Mouse (Mus musculus): ENCODE measurements around the gene Sdr39u1.
A peak's percentile ranks its signal among the peaks of the same experiment; 100 is the strongest.

The Sdr39u1 gene

DNA sequence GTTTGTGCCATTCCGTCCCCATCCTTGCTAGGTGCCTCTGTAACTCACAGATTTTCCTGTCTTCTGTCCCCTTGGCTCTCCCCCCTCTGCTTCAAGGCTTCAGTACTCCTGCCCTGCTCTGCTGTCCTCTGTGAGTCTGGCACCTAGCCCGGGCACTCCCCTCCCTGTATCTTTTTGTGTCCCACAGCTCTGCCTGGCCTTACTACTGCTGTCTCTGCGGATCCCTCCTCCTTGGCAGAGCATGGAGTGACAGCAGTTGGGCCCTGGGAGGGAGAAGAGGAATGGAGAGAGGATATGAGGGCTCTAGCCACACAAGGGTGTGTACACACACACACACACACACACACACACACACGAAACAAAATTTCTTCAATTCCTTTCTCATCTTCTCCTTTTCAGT, 15.9 kb downstream of the Sdr39u1 start, which contains the start of gene Cbln3:
Gene Cbln3 (minus strand): TSS at position 227 of the 400 bp plus-strand sequence.
- peak; percentile 29 to 52 for DNase-seq (ENCODE audit: low spot score in 2 of 2)

- no peak for DNase-seq (ENCODE audit: low spot score in 2 of 2)
Observed at GRCm38 (mm10) chr14:55883663-55884062, 16.4 kb downstream of the Sdr39u1 start.

GRCm38 (mm10) chr14:55883149-55883661, 16.9 kb downstream of the Sdr39u1 start:
- DNase-seq (ENCODE audit: low spot score in 2 of 2): no peak

DNA sequence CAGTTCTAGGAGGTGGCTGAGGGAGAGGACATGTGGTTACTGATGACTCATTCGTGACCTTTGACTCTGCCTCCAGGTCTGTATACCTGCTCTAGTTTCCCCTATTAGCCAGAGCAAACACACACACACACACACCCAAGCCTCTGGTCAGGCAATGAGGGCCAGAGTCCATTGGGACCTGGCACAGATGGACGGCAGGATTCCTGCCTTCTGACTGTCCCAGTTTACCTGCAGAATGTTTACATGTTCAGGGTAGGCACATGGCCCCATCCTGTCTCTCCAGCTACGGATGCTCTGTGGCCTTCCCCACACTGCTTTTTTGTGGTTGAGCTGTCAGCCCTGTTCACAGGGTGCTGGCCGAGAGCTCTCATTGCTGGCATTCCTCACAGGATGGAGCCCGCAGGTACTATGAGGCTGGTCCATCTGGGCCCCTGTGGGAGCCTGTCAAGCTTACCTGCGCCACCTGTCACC, 17.9 kb downstream of the Sdr39u1 start:
- no peak for DNase-seq (ENCODE audit: low spot score in 2 of 2)

- DNase-seq (ENCODE audit: low spot score in 2 of 2): no peak
Observed at GRCm38 (mm10) chr14:55880982-55881381, 19.1 kb downstream of the Sdr39u1 start.

DNA sequence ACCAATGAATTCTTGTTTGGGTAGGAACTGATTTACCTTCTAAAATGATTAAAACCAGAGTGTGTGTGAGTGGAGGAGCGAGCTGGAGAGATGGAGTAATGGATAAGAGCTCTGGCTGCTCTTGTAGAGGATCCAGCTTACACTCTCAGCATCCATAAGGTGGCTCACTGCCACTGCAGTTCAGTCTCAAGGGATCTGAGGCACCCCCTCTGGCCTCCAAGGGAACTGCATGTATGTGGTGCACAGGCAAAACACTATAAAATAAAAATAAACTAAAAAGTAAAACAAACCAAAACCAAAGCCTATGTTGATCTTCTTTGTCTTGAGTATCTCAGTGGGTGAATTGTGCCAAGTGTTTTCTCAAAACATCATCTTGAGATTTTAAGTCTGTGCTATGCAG, 20.5 kb downstream of the Sdr39u1 start:
- peak; percentile 53 to 86 for DNase-seq (ENCODE audit: low spot score in 2 of 2)

DNA sequence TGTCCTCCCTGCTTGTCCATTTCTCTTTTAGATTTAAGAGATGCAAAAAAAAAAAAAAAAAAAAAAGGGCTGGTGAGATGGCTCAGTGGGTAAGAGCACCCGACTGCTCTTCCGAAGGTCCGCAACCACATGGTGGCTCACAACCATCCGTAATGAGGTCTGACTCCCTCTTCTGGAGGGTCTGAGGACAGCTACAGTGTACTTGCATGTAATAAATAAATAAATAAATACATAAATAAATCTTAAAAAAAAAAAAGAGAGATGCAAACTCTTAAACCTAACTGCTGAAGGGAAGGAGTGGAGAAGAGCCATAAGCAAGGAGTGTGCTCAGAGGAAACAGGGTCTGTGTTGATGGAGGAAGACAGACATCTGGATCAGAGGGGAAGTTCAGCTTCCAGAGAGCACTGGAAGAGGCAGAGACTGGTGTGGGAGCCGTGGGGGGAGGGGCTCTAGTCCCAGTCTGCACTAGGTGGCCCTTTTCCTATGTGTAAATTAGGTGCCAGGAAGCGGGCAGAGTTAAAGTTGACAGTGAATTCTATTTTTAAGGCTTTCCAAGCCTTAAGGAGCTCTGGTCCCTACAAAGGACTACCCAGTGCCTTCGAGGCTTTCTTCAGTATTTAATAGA, 21.7 kb downstream of the Sdr39u1 start:
- no peak for DNase-seq (ENCODE audit: low spot score in 2 of 2)

DNA sequence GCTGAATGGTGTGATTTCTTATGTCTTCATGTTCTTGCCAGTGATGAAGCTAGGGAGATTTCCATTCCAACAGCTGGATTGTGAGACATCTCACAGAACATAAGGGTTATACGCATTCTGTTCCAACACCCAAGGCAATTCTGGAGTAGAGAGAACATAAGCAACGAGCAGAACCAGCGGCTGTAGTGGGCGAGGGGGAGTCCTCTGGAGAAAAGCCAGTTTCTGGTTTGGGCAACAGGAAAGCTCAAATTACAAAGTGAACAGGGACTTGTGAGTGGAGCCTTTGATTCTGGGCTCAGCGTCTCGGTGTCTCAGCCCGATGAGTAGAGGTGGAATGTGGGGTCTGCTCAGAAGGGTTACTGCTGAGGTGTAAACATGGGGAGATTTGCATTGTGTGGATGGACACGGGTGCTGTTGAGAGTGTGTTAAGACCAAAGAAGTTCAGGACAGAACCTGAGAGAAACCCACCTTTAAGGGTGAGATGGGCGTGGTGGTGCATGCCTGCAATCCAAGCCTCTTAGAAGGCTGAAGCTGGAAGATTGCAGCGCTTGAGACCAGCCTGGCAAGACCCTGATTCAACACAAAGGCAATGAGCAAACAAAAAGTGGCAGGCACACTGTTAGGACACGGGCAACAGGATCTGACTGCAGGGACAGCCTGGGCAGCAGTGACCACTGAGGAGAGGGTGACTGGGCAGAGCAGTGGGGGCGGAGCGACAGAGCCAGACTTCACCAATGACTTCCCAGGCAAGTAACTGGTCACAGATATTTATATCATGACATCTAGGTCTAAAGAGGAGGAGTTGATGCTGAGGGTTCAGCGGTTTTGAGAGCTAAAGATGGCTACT, 22.4 kb downstream of the Sdr39u1 start:
- no peak for DNase-seq (ENCODE audit: low spot score in 2 of 2)

GRCm38 (mm10) chr14:55873714-55874683, 26.1 kb downstream of the Sdr39u1 start:
- DNase-seq (ENCODE audit: low spot score in 2 of 2): peak; percentile 59 to 77

- DNase-seq (ENCODE audit: low spot score in 2 of 2): no peak
Observed at GRCm38 (mm10) chr14:55873242-55873713, 26.8 kb downstream of the Sdr39u1 start.

- no peak for DNase-seq (ENCODE audit: low spot score in 2 of 2)
Observed at GRCm38 (mm10) chr14:55872551-55872950, 27.5 kb downstream of the Sdr39u1 start.

DNA sequence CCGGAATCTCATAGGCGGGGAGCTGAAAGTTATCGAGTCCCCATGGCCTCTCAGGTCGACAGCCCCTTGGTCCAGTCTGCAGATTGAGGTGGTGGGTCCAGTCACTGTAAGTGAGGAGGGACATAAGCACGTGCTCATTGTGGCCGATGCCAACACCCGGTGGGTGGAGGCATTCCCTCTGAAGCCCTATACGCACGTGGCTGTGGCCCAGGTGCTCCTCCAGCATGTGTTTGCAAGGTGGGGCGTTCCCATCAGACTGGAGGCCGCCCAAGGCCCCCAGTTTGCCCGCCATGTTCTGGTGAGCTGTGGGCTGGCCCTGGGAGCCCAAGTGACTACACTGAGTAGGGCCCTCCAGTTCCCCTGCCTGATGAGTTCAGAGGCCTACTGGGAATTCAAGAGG, 28.1 kb downstream of the Sdr39u1 start:
- no peak for DNase-seq (ENCODE audit: low spot score in 2 of 2)

DNA sequence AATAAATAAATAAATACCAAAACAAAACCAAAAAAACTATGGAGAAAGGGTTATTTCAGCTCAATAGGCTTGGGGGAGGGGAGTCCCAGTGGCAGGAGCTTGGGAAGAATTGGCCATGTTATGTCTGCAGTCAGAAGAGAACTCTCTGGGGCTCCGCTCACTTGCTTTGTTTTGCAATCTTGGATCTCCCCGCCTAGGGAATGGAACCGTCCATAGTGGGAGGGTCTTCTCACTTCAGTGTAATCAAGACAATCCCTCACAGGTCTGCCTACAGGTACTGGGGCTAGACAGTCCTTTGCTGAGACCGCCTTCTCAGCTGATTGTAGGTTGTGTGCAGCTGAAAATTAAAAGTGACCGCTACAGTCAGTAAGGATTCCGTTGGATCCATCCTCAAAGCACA, 30.6 kb downstream of the Sdr39u1 start:
- no peak for DNase-seq (ENCODE audit: low spot score in 2 of 2)

- no peak for DNase-seq (ENCODE audit: low spot score in 2 of 2)
Observed at GRCm38 (mm10) chr14:55868230-55869026, 31.7 kb downstream of the Sdr39u1 start.

- peak; percentile 40 to 47 for DNase-seq (ENCODE audit: low spot score in 2 of 2)
Observed at GRCm38 (mm10) chr14:55866962-55867361, 33.1 kb downstream of the Sdr39u1 start.

GRCm38 (mm10) chr14:55863773-55864172, 36.3 kb downstream of the Sdr39u1 start:
- DNase-seq (ENCODE audit: low spot score in 2 of 2): peak; percentile 60 to 78

DNA sequence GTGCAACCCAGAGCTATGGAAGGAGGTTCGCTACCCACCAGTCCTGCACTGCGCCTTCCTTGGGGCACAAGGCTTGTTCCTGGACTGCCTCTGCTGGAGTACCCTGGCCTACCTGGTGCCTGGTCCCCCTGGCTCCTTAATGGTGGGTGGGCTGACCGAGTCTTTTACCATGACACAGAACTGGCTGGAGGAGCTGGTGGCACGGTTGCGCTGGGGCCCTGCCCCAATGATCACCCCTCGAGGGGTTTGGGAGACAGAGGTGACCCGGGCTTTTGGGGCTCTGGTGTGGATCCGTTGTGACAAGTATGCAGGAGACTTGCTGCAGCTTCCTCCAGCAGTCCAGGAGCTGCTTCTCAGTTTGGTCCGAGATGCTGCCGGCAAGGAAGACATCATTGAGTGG, 37.1 kb downstream of the Sdr39u1 start:
- no peak for DNase-seq (ENCODE audit: low spot score in 2 of 2)

DNA sequence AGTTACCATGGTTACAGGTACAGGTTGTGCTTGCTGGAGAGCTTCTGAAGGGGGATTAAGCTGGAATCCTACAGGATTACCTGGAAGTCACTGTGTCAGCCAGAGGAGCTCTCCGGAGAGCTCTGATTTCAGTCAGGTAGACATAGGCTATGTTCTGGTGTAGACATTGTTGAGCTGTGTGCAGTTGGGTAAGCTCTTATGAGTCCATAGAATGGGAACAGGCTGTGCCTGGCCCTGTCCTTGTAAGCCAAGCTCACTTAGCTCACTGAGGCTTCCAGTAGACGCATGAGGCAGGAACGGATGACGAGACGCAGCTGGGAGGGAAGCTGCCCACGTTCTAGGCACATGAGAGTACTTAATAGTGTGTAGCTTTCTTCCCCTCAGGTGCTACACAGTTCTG, 37.9 kb downstream of the Sdr39u1 start:
- no peak for DNase-seq (ENCODE audit: low spot score in 2 of 2)

DNA sequence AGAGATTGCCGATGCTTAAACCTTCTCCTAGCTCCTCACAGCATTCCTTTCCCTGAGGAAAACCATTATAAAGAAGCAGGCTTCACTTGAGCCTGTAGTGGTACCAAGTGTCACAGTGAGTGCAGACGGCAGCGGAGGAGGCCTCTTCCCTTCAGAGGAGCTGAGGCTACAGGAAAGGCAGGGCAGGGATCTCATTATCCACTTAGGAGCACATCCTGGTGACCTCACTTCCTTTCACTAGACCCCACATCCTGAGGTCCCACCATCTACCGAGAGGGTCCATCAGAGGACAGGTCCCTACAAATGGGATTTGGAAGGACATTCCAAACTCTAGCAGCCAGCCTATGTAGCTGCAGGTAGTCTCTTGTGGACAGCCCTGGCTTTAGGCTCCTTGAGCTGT, 42.5 kb downstream of the Sdr39u1 start:
- no peak for DNase-seq (ENCODE audit: low spot score in 2 of 2)

DNA sequence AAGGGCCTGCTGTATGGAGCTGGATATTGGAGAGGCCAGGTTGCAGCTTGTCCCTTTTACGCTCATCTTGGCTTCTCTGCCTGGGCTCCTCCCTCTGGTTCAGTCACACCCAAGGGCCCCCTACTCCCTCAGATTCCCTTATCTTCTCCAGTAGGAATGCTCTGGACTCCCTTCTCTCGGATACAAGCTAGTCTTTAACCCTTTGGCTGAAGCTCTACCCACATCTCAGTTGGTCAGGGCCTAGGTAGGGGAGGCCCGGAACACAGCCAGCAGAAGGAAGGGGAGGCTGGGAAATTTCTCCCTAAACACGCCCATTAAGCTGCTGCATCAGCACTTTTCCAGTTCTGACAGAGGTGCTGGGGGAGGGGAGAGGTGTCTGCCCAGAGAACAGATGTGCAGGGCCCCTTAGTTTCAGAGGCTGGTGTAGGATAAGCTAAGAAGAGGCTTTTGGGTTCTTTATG, 45.0 kb downstream of the Sdr39u1 start:
- no peak for DNase-seq (ENCODE audit: low spot score in 2 of 2)

All from spleen, postnatal 10 days (tissue).